Mouse (Mus musculus) lung, embryonic 15.5 days (tissue): ENCODE data around the gene Clec9a. TPM values are rescaled to one million over a fixed set of nuclear protein-coding genes. Genes with fewer than 3 reads are reported as not detected.

ENCODE experiments used
- ATAC-seq: fragments of 200-750 bp; cut with Nextera tagmentation; 2 replicates; pipeline ENCODE4 v1.8.0; 2017; ENCODE audit warnings: moderate number of reproducible peaks, borderline replicate concordance; ENCODE audit not compliant: low FRiP score, low TSS enrichment; ENCODE audit errors: extremely low read depth
- H3K27ac ChIP-seq: fragments of 300-500 bp; sonication (generic); 2 replicates; pipeline ENCODE4 v1.5.1; 2015; ENCODE audit warnings: moderate library complexity, mild to moderate bottlenecking, inconsistent platforms
- H3K27me3 ChIP-seq: fragments of 300-500 bp; sonication (generic); 2 replicates; pipeline ENCODE4 v1.6.1; 2015; ENCODE audit warnings: inconsistent platforms
- H3K36me3 ChIP-seq: fragments of 300-500 bp; sonication (generic); 2 replicates; pipeline ENCODE4 v1.6.1; 2015; ENCODE audit warnings: inconsistent platforms
- H3K4me1 ChIP-seq: fragments of 300-500 bp; sonication (generic); 2 replicates; pipeline ENCODE4 v1.6.1; 2015; ENCODE audit warnings: inconsistent platforms
- H3K4me2 ChIP-seq: fragments of 300-500 bp; sonication (generic); 2 replicates; pipeline ENCODE4 v1.6.1; 2015; ENCODE audit warnings: inconsistent platforms, mild to moderate bottlenecking, moderate library complexity
- H3K4me3 ChIP-seq: fragments of 300-500 bp; sonication (generic); 2 replicates; pipeline ENCODE4 v1.5.1; 2015; ENCODE audit warnings: mild to moderate bottlenecking, inconsistent platforms
- H3K9ac ChIP-seq: fragments of 300-500 bp; sonication (generic); 2 replicates; pipeline ENCODE4 v1.6.1; 2015; ENCODE audit warnings: inconsistent platforms
- H3K9me3 ChIP-seq: fragments of 300-500 bp; sonication (generic); 2 replicates; pipeline ENCODE4 v1.6.1; 2016; ENCODE audit warnings: inconsistent platforms
- WGBS: fragments of 180-500 bp; shearing (Covaris S2); methylation state at CpG from one replicate; pipeline ENCODE4 v1.1.7; 2015; 5-methylcytosine and 5-hydroxymethylcytosine counted together
- polyA plus RNA-seq: library from polyadenylated mRNA; unstranded; fragments of >200 nt; fragmentation: Nextera tagmentation; extraction: Ambion mirVana; gene quantifications from 2 replicates; pipeline ENCODE4 v1.2.1, GENCODE M21; 2015

Gene Clec9a
- 0.95 and 1.0 TPM in 2 replicates for polyA plus RNA-seq

- Histone ChIP-seq H3K27me3 (no peaks in the 10 kb centered on the region), H3K4me1 (no peaks in the 10 kb centered on the region), H3K4me3 (no peak within 1 kb of the TSS), H3K9me3 (no peaks in the 10 kb centered on the region), H3K27ac (no peak within 1 kb of the TSS), H3K4me2 (no peak within 1 kb of the TSS), H3K36me3 (no peaks in the 10 kb centered on the region), H3K9ac (no peak within 1 kb of the TSS)
- WGBS = 84% methylated on average over 2 of the region's 2 CpGs
- no peak for ATAC-seq
Observed at GRCm38 (mm10) chr6:129408562-129408961, at the start of gene Clec9a. Gene Clec9a (plus strand): TSS chr6:129408862.

DNA sequence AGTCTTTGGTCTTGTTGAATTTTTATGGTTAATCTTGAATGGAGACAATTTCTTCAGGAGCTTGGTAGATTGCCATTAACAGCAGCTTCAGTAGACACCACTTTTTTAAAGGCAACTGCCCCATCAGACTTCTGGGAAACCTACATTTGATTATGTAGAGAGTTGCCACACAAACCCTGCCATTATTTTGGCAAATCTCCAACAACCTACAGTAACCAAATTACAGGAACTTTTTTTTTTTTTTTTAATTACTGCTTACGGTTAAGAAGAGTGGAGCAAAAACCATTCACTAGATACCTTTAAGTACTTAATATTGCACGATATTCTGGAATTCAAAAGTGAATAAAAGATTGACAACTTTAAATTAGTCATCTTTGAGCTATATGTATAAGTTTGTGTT is 49.1 kb upstream of the Clec9a start:
- WGBS = 78% methylated on average over 2 of the region's 2 CpGs
- no peak overlapping the region for H3K27ac ChIP-seq
- no peak for ATAC-seq

GRCm38 (mm10) chr6:129363942-129364341 is 44.7 kb upstream of the Clec9a start:
- Histone ChIP-seq H3K4me3 (no peak overlapping the region), H3K9ac (no peak overlapping the region), H3K27ac (no peak overlapping the region), H3K4me1 (no peaks in the 10 kb centered on the region), H3K36me3 (no peaks in the 10 kb centered on the region), H3K27me3 (no peaks in the 10 kb centered on the region), H3K9me3 (no peaks in the 10 kb centered on the region), H3K4me2 (no peak overlapping the region)
- ATAC-seq = no peak
- 31% methylated on average over 1 of the region's 1 CpGs for WGBS

More for the DNA sequence above, 49.1 kb upstream of the Clec9a start:
- H3K4me2 ChIP-seq = no peak overlapping the region
- H3K27me3 ChIP-seq = no peaks in the 10 kb centered on the region
- no peaks in the 10 kb centered on the region for H3K9me3 ChIP-seq
- H3K9ac ChIP-seq = no peak overlapping the region
- no peaks in the 10 kb centered on the region for H3K36me3 ChIP-seq
- H3K4me3 ChIP-seq = no peak overlapping the region
- H3K4me1 ChIP-seq = no peaks in the 10 kb centered on the region

GRCm38 (mm10) chr6:129365959-129366359 is 42.7 kb upstream of the Clec9a start:
- H3K4me2 ChIP-seq = no peak overlapping the region
- no peak overlapping the region for H3K4me3 ChIP-seq
- WGBS = 11% methylated on average over 6 of the region's 6 CpGs
- no peak for ATAC-seq
- H3K4me1 ChIP-seq = no peaks in the 10 kb centered on the region
- H3K27me3 ChIP-seq = no peaks in the 10 kb centered on the region
- no peak overlapping the region for H3K9ac ChIP-seq
- H3K9me3 ChIP-seq = no peaks in the 10 kb centered on the region
- H3K27ac ChIP-seq = no peak overlapping the region
- H3K36me3 ChIP-seq = no peaks in the 10 kb centered on the region

DNA sequence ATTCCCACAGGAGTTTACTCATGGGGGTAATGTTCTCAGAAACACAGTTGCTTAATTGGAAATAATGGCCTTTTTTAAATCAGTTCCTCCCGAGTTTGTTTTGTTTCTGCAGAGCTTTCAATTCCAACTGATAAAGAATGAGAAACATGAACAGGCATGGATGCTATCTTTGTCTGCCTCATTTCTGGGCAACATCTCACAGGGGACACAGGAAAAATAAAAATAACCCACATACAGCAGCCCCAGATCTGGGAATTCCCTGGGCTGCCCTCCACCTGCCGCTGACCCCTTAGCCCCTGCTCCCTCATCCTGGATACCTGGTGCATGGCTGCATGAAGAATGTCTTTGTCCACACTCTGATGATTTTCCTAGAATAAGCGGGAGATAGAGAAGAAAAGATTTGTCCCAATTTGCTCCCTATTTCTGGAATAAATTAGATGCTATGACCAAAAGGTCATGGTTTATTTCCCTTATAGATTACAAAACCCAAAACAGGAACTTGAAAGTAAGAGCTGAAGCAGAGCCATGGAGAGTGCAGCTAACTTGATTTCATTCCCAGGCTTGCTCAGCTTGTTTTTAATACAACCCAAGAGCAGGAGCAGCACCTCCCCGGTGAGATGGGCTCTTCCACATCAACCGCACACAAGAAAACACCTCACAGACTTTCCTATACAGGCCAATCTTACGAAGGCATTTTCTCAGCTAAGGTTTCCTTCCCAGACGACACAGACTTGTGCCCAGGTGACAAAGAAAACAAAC is 39.1 kb upstream of the Clec9a start:
- Histone ChIP-seq H3K36me3 (no peaks in the 10 kb centered on the region), H3K4me2 (no peak overlapping the region), H3K9ac (no peak overlapping the region), H3K27me3 (no peaks in the 10 kb centered on the region), H3K4me1 (no peaks in the 10 kb centered on the region), H3K9me3 (no peaks in the 10 kb centered on the region), H3K27ac (no peak overlapping the region), H3K4me3 (no peak overlapping the region)
- 56% methylated on average over 7 of the region's 7 CpGs for WGBS
- ATAC-seq = no peak

GRCm38 (mm10) chr6:129374937-129375471 is 33.7 kb upstream of the Clec9a start:
- Histone ChIP-seq H3K36me3 (no peaks in the 10 kb centered on the region), H3K4me2 (no peak overlapping the region), H3K9me3 (no peaks in the 10 kb centered on the region), H3K9ac (no peak overlapping the region), H3K4me1 (no peaks in the 10 kb centered on the region), H3K27me3 (no peaks in the 10 kb centered on the region), H3K27ac (no peak overlapping the region), H3K4me3 (no peak overlapping the region)
- 61% methylated on average over 2 of the region's 2 CpGs for WGBS
- ATAC-seq = no peak

- Histone ChIP-seq H3K27me3 (no peaks in the 10 kb centered on the region), H3K4me3 (no peak overlapping the region), H3K9ac (no peak overlapping the region), H3K9me3 (no peaks in the 10 kb centered on the region), H3K36me3 (no peaks in the 10 kb centered on the region), H3K4me1 (no peaks in the 10 kb centered on the region), H3K4me2 (no peak overlapping the region), H3K27ac (no peak overlapping the region)
- no peak for ATAC-seq
- WGBS = 61% methylated on average over 4 of the region's 4 CpGs
Observed at GRCm38 (mm10) chr6:129380454-129380853, 28.2 kb upstream of the Clec9a start.

DNA sequence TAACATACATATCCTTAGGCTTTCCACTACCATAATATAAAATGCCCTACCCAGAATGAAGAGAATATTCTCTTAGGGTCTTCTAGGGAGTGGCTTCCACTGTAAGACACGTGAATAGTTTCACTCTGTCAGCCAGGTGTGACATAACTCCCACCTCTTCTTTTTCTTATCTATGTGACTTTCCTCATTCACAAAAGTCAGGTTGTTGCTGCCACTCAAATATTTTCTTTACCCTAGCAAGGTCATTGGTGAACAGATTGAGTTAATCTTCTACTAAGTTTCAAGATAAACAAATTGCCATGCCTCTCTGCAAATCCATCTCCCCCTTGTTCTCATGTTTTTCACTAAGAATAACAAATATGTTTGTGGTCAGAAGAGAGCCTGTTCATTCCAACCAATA is 26.9 kb upstream of the Clec9a start:
- Histone ChIP-seq H3K4me3 (no peak overlapping the region), H3K36me3 (no peaks in the 10 kb centered on the region), H3K4me1 (no peaks in the 10 kb centered on the region), H3K27me3 (no peaks in the 10 kb centered on the region), H3K9me3 (no peaks in the 10 kb centered on the region), H3K4me2 (no peak overlapping the region), H3K27ac (no peak overlapping the region), H3K9ac (no peak overlapping the region)
- WGBS = 42% methylated on average over 1 of the region's 1 CpGs
- ATAC-seq = no peak

GRCm38 (mm10) chr6:129383466-129383865 is 25.2 kb upstream of the Clec9a start:
- Histone ChIP-seq H3K27ac (no peak overlapping the region), H3K4me1 (no peaks in the 10 kb centered on the region), H3K27me3 (no peaks in the 10 kb centered on the region), H3K4me3 (no peak overlapping the region), H3K9me3 (no peaks in the 10 kb centered on the region), H3K36me3 (no peaks in the 10 kb centered on the region), H3K9ac (no peak overlapping the region), H3K4me2 (no peak overlapping the region)
- WGBS = 47% methylated on average over 3 of the region's 3 CpGs
- no peak for ATAC-seq

DNA sequence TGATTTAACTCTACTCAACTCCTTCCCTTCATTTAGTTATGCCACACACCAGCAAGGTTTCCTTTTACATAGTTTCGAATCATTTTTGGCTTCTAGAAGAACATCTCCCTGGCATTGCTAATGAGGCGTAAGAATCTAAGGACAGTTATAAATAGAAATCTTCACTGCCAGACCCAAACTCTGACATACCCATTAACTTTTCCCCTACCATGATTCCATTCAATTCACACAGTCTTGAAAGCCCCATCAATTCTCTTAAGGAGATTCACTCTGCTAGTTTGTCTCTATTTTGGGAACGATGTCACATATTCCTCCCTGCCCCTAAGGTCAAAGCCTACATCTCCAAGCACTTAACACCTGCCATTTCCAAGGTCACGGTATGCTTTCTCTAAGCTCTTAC is 23.7 kb upstream of the Clec9a start:
- Histone ChIP-seq H3K4me2 (no peak overlapping the region), H3K9ac (no peak overlapping the region), H3K9me3 (no peaks in the 10 kb centered on the region), H3K4me1 (no peaks in the 10 kb centered on the region), H3K4me3 (no peak overlapping the region), H3K36me3 (no peaks in the 10 kb centered on the region), H3K27ac (no peak overlapping the region), H3K27me3 (no peaks in the 10 kb centered on the region)
- 65% methylated on average over 4 of the region's 4 CpGs for WGBS
- ATAC-seq = no peak

DNA sequence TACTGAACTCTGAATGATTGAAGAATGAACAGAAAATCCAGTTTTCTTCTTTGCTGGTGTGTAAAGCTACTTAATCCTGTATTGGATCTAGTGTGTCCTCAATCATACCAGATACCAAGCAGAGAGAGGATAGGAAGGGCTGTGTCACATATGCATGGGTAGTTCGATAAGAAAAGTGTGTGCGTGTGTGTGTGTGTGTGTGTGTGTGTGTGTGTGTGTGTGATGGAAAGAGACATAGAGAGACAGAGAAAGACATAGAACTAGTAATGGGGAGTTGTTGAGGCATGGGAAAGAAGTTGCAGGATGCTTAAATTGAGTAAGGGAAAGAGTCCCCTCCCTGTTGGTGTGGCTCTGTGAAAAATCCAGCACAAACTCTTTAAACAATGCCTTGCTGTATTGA is 22.9 kb upstream of the Clec9a start, which contains the start of gene Clec12b:
Clec12b (minus strand) TSS at position 101 of the 400 bp plus-strand sequence.
- Histone ChIP-seq H3K27me3 (no peaks in the 10 kb centered on the region), H3K4me2 (no peak within 1 kb of the TSS), H3K27ac (no peak within 1 kb of the TSS), H3K9me3 (no peaks in the 10 kb centered on the region), H3K4me3 (no peak within 1 kb of the TSS), H3K36me3 (no peaks in the 10 kb centered on the region), H3K9ac (no peak within 1 kb of the TSS), H3K4me1 (no peaks in the 10 kb centered on the region)
- 71% methylated on average over 2 of the region's 2 CpGs for WGBS
- no peak for ATAC-seq

GRCm38 (mm10) chr6:129393087-129393720 is 15.5 kb upstream of the Clec9a start:
- Histone ChIP-seq H3K4me1 (no peaks in the 10 kb centered on the region), H3K27me3 (no peaks in the 10 kb centered on the region), H3K27ac (no peak overlapping the region), H3K9me3 (no peaks in the 10 kb centered on the region), H3K9ac (no peak overlapping the region), H3K4me3 (no peak overlapping the region), H3K4me2 (no peak overlapping the region), H3K36me3 (no peaks in the 10 kb centered on the region)
- WGBS = 20% methylated on average over 2 of the region's 2 CpGs
- ATAC-seq = no peak
